Mouse (Mus musculus): ENCODE measurements around the gene Celf5.
A peak's percentile ranks its signal among the peaks of the same experiment; 100 is the strongest.

The Celf5 gene

GRCm38 (mm10) chr10:81482533-81482889, at the start of gene Celf5:
Gene Celf5, minus strand, starts transcription at chr10:81482709.
- peak; percentile 71 to 73 for DNase-seq (ENCODE audit: low spot score in 2 of 2)

DNA sequence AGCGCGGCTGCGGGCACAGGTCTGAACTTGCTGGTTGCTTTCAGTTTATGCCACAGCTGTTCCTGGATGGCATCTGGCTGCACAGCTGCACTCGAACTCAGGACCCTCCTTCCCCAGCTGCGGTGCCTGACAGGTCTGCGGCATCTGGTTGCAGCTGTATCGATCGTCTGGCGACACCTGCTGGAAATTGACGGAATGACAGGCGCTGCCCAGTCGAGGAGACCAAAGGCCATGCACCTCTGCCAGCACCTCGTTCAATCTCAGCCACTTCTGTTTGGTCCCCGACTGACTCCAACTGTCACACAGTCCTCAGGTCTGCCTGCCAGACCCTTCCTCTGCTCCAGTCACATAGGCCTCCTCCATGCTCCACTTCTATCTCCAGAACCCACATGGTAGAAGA, 44.3 kb upstream of the Celf5 start:
- DNase-seq (ENCODE audit: low spot score in 2 of 2): peak; percentile 93

DNA sequence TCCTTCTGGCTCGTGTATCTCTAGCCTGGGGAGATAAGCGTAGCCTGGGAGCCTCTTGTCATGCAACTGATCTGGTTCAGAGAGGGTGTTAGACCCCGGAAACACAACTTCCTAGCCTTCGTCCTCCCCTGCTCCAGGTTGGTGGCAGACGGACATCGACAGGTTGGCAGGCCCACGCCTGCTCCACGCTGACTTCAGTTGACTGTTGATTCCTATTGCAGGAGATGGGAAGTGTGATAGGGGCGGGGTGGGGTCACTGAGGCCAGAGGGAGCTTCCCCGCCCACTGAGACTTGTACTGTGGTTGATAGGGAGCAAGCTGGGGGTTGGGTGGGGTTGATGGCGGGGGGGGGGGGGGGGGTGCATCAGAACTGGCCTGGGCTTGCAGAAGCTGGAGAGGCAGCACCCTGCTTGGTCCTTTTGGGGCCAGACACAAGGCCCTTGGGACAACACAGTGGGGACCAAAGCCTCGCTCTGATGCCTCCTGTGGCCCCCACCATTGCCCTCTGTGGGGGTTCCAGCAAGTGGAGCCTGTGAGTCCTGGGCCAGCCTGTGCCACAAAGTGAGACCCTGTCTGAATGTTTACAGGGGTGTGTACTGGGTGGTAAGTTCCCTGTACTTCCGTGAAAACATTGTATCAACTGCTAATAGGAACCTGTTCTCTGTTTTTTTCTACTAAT, 42.6 kb upstream of the Celf5 start:
- DNase-seq (ENCODE audit: low spot score in 2 of 2): no peak

DNA sequence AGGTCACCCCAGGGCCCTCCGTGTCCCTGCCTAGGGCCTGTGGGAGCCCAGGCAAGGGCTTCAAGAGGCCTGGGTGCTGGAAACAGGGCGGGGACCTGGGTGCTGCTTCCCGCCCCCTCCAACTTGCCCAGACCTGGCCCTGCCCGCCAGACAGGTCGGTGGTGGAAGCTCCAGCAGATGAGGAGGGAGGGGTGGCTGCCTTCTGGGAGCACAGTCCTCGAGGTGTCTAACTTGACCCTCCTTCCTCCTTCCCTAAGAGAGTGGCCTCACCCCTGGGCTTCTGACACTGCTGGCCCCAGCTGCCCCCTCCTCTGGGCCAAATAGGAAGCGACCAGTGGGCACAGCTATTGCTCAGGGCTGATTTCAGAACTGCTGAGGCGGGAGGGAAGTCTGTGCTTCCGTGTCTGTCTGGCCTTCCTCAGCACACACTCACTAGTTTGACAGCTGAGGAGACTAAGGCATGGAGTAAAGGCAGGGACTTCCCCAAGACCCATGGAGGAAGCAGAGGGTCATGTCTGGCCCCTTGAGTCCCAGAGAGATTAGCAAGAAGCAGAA, 41.6 kb upstream of the Celf5 start, which contains the start of gene Gna15:
Gene Gna15, minus strand, starts transcription at position 175 of the 555 bp plus-strand sequence.
- peak in 1 of 2 experiments; percentile 45 for DNase-seq (ENCODE audit: low spot score in 2 of 2)

DNA sequence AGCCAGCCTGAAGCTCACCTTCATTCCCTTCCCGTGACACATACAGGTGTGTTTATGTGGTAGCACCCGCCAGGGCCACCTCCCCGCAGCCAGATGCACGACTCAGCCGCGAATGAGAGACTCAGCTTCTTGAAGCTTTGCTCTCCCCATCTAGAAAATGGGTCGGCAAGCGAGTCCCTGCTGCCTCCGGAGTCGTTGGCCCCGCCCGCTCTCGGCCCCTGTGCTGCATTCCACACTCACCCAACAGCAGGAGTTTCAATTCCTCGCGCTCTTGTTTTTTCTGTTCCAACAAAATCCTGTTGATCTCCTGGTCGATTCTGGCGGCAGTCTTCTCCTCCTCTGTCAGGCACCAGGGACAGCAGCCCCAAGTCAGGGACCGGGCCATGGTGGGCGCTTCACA, 41.1 kb upstream of the Celf5 start:
- DNase-seq (ENCODE audit: low spot score in 2 of 2): peak in 1 of 2 experiments; percentile 55

- DNase-seq (ENCODE audit: low spot score in 2 of 2): no peak
Observed at GRCm38 (mm10) chr10:81523142-81523541, 40.6 kb upstream of the Celf5 start.

- no peak for DNase-seq (ENCODE audit: low spot score in 2 of 2)
Observed at GRCm38 (mm10) chr10:81519978-81520365, 37.5 kb upstream of the Celf5 start.

- peak in 1 of 2 experiments; percentile 51 for DNase-seq (ENCODE audit: low spot score in 2 of 2)
Observed at GRCm38 (mm10) chr10:81519227-81519977, 36.9 kb upstream of the Celf5 start.

- peak; percentile 69 to 88 for DNase-seq (ENCODE audit: low spot score in 2 of 2)
Observed at GRCm38 (mm10) chr10:81518546-81518945, 36.0 kb upstream of the Celf5 start.

DNA sequence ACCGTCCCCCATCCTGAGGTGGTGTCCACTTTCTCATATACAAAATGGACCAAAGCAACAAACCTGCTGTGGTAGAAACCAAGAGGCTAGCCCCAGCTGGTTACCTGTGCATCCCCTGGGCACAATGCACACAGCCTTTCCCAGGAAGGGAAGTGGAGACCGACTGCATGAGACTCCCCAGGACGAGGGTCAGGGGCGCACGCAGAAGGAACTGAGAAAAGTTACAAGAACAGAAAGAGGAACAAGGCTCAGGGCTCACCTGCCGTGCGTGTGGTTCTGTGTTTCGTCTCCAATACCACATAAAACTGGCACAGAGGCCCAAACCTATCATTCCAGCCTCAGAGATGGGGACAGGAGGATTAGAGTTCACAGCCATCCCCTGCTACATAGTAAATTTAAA, 34.7 kb upstream of the Celf5 start:
- DNase-seq (ENCODE audit: low spot score in 2 of 2): peak in 1 of 2 experiments; percentile 64

DNA sequence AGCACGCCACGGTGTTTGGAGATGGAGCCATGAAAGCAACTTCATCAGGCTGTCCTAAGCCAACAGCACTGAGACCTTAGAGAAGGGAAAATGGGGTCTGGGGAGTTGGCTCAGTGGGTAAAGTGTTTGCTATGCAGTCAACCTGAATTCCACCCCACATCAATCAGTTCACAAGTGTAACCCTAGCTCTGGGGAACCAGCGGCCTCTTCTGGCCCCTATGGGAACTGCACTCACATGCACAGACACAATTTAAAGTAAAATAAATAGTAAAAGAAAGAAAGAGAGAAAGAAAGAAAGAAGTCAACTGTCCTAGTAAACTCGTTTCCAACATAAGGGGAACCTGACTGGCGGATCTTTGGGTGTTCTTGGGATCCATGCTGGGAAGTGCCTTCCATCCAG, 31.3 kb upstream of the Celf5 start:
- no peak for DNase-seq (ENCODE audit: low spot score in 2 of 2)

- no peak for DNase-seq (ENCODE audit: low spot score in 2 of 2)
Observed at GRCm38 (mm10) chr10:81510246-81510810, 27.8 kb upstream of the Celf5 start.

- no peak for DNase-seq (ENCODE audit: low spot score in 2 of 2)
Observed at GRCm38 (mm10) chr10:81507691-81508489, 25.4 kb upstream of the Celf5 start.

DNA sequence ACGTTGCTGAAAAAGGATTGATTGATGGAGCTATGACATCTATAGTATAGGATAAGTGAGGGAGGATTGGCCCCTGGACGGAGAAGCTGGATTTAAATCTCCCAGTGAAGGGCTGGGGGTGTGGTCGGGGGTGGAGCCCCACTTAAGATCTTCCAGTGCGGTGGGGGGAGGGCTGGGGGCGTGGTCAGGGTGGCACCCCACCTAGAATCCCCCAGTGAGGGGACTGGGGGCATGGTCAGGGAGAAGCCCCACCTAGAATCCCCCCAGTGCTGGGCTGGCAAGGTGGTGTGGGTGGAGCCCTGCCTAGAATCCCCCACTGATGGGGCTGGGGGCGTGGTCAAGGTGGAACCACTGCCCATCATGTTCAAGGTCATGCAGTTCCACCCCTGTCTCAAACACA, 24.6 kb upstream of the Celf5 start:
- DNase-seq (ENCODE audit: low spot score in 2 of 2): no peak

DNA sequence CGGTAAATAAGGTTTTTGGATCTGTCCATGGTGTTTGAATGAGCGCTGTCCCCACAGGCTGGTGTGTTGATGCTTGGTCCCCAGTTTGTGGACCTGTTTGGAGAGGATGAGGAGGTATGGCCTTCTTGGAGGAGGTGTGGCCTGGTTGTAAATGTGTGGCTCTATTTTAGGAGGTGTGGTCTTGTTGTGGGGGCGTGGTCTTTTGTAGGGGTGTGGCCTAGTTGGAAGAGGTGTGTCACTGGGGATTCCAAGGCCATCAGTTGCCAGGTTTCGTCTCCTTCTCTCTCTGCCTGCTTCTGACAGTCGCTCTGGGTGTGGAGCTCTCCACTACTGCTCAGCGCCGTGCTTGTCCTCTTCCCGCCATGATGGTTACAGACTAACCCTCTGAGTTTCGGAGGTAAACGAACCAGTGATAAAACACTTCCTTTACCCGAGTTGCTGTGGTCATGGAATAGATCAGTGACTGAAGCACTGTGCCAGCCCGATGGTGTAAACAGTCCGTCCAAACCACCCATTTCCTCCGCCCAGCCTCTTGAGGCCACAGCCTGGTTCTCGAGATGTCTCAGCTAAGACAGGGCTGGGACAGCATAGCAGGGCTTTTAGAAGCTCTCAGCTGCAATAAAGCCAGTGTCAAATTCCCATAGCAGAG, 22.6 kb upstream of the Celf5 start:
- DNase-seq (ENCODE audit: low spot score in 2 of 2): no peak

- peak; percentile 94 to 96 for DNase-seq (ENCODE audit: low spot score in 2 of 2)
Observed at GRCm38 (mm10) chr10:81502658-81503057, 20.1 kb upstream of the Celf5 start.

DNA sequence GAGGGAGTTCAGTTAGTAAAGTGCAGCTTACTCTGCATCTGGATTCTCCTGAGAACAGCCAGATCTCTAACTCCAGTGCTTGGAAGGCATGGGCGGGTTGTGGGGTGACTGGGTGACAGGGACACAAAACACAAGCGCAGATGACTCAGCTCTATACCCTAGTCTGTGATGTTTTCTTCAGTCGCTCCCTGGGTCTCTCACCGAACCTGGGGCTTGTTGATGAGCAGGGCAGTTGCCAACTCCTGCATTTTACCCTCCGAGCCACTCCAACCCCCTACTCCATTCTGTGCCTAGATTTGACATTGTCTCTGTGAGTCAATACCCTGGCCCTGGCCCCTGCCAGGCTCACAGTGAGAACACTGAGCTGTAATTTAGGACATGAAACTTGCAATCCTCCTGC, 19.4 kb upstream of the Celf5 start:
- DNase-seq (ENCODE audit: low spot score in 2 of 2): no peak

GRCm38 (mm10) chr10:81500032-81500431, 17.5 kb upstream of the Celf5 start, which contains the start of gene S1pr4:
Gene S1pr4, minus strand, starts transcription at chr10:81500132.
- no peak for DNase-seq (ENCODE audit: low spot score in 2 of 2)

DNA sequence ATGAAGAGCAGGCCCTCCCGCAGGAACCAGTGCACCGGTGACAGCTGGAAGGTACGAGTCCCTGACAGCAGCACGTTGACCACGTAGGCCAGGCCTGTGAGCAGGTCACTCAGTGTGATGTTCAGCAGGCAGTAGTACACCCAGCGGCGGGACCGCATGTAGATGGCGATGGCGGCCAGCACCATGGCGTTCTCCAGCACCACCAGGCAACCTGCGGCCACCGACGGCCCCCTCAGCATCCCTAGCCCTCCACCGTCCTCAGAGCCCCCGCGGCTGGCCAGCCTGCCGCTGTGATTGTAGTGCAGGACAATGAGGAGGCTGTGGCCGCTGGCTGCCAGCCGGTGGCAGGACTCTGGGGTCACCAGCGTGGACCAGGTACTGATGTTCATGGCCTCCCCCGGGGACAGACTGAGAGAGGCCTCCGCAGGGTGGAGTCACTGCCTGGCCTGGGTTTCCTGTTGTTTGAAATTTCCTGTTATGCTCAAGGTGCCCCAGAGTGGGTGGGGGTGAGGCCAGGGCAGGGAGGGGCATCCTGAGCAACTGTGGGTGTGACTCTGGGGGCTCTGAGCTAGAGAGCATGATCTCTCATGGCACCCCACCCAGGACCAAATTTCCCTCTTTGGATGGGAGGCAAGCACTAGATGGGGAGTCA, 16.9 kb upstream of the Celf5 start:
- peak; percentile 67 to 82 for DNase-seq (ENCODE audit: low spot score in 2 of 2)

Data from spleen, postnatal 10 days (tissue).